Mouse (Mus musculus) layer of hippocampus, postnatal 14 days (tissue): ENCODE measurements around the gene Olfr1134. TPM values are rescaled to one million over a fixed set of nuclear protein-coding genes. Genes with fewer than 3 reads are reported as not detected.
"Not testable (repeated sequence)": the region's sequence is repeated elsewhere in the genome, so short reads cannot be mapped to it uniquely, and the experiment has no call there.

ENCODE experiments used
- DNase-seq, 2 experiments: peaks; one replicate each; pipeline ENCODE4 v3.0.0; 2021 to 2022; ENCODE audit warnings: low spot score in 2 of 2, mixed read lengths in 1 of 2
- long read RNA-seq, 2 experiments: library from polyadenylated mRNA; stranded (forward); transcript quantifications; one replicate each; pipeline ENCODE4 v2.0.0; 2021
- total RNA-seq, 2 experiments: library from RNA; stranded (reverse); gene quantifications; 2 replicates each; pipeline ENCODE4 v1.2.3; 2021

Olfr1134 gene
- not detected for total RNA-seq
- long read RNA-seq, experiment 1 = 0 reads
- long read RNA-seq, experiment 2 = 0 reads

DNA sequence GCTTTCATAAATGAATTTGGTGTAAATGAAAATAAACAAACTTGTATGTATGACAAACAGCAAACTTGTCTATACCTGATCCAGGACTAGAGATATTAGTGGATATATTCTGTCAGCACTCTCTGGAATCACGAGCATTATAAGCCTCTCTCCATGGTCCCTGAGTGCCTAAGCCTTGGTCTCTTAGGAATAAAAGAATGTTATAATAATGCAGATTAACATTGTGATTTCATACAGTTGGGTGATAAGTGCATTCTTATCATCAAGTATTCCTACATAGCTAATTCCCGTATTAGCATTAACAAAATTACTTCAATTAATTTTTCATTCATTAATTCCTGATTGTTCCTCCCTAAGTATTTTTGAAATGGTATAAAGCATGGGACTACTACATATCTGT, at the start of gene Olfr1134:
TSS of gene Olfr1134 (minus strand) at position 101 of the 400 bp plus-strand sequence.
- no peak for DNase-seq

DNA sequence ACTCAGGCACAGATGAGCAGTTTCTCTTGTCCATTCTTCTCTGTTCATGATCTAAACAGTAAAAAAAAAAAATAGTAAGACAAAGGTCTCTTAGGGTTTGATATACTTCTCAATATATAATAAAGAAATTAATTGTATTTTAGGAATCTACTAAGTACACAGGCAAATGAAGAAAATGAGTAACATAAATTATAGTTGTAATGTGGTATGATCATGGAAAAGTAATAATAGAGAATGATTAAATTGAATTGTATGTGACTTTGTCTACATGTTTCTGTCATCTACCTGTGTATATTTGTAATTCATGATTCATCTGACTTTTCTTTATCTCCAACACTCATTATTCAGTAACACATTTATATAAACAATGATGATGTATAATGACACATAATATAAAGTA, 35.6 kb upstream of the Olfr1134 start, which contains the start of gene Olfr1136:
TSS of gene Olfr1136 (minus strand) at position 101 of the 400 bp plus-strand sequence.
- DNase-seq = no peak

- DNase-seq = no peak
These were observed 15.3 kb upstream of the Olfr1134 start, which contains the start of gene Olfr1135 for GRCm38 (mm10) chr2:87673564-87673963. Gene Olfr1135 (minus strand): TSS chr2:87673664.

- DNase-seq = no peak
These were observed 11.0 kb downstream of the Olfr1134 start, which contains the start of gene Olfr1133 for GRCm38 (mm10) chr2:87647274-87647673. Gene Olfr1133 (minus strand): TSS chr2:87647374.

DNA sequence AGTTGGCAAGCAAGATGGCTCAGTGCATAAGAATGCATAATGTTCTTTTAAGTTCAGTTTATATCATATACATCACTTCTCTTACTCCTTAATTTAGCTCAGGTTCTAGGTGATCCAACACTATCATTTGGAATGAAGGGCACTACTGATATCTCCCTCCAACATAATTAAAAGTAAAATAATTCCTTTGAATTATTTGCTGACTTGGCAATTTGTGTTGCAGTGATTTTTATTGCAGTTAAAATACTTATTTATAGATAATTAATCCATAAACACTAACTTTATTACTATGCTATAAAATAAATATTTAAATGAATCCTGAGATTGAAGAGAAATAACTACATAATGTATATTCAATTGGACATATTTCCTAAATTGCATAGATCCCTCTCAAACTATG, 15.8 kb downstream of the Olfr1134 start:
- no peak for DNase-seq

DNA sequence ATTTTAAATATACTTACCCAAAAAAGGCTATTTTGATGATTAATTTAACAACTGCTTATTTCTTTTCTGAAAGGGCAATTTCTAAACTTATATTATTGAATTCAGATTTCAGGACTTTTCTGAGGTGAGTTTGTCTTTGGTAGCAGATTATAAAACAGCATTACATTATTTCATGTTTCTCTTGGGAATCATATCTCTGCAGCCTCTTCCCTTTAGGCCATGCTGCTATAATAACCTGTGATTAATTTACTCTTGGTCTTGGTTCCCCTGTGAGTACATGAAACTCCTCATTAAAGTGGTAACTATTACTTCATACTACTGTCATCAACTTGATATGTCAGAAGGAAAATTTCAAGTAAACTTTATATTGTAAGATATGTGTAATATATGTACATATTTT, 20.8 kb downstream of the Olfr1134 start, which contains the start of gene Olfr1132:
TSS of gene Olfr1132 (minus strand) at position 101 of the 400 bp plus-strand sequence.
- DNase-seq = no peak

- DNase-seq = no peak
These were observed 31.5 kb downstream of the Olfr1134 start, which contains the start of gene Olfr1131 for GRCm38 (mm10) chr2:87626804-87627203. Gene Olfr1131 (plus strand): TSS chr2:87627104.

- DNase-seq = not testable (repeated sequence)
These were observed 52.3 kb downstream of the Olfr1134 start, which contains the start of gene Olfr1130 for GRCm38 (mm10) chr2:87605912-87606311. Gene Olfr1130 (plus strand): TSS chr2:87606212.

Other genes starting within 250 kb of the Olfr1134 start
- not detected for gene Olfr1123, start 241.8 kb downstream of the Olfr1134 start, total RNA-seq
- not detected for gene Olfr1124, start 228.2 kb downstream of the Olfr1134 start, total RNA-seq
- not detected for gene Olfr1126, start 204.5 kb downstream of the Olfr1134 start, total RNA-seq
- gene Pramel7, start 161.4 kb downstream of the Olfr1134 start, total RNA-seq = not detected
- not detected for gene Pramel6, start 151.9 kb downstream of the Olfr1134 start, total RNA-seq
- gene Olfr153, start 126.7 kb downstream of the Olfr1134 start, total RNA-seq = not detected
- not detected for gene Olfr1128, start 112.9 kb downstream of the Olfr1134 start, total RNA-seq
- gene Olfr1129, start 84.6 kb downstream of the Olfr1134 start, total RNA-seq = not detected
- not detected for gene Olfr1130, start 52.2 kb downstream of the Olfr1134 start, total RNA-seq
- gene Olfr1131, start 31.4 kb downstream of the Olfr1134 start, total RNA-seq = not detected
- not detected for gene Olfr1132, start 20.9 kb downstream of the Olfr1134 start, total RNA-seq
- gene Olfr1133, start 11.1 kb downstream of the Olfr1134 start, total RNA-seq = not detected
- gene Olfr1135, start 15.2 kb upstream of the Olfr1134 start, total RNA-seq = not detected
- gene Olfr1136, start 35.5 kb upstream of the Olfr1134 start, total RNA-seq = not detected
- not detected for gene Olfr1137, start 54.7 kb upstream of the Olfr1134 start, total RNA-seq
- not detected for gene Olfr1138, start 81.5 kb upstream of the Olfr1134 start, total RNA-seq
- not detected for gene Olfr1140, start 85.3 kb upstream of the Olfr1134 start, total RNA-seq
- gene Olfr1141, start 95.5 kb upstream of the Olfr1134 start, total RNA-seq = not detected
- not detected for gene Olfr152, start 121.0 kb upstream of the Olfr1134 start, total RNA-seq
- gene Olfr1143, start 142.1 kb upstream of the Olfr1134 start, total RNA-seq = not detected
- not detected for gene Olfr1145, start 151.4 kb upstream of the Olfr1134 start, total RNA-seq
- gene Olfr1148, start 172.1 kb upstream of the Olfr1134 start, total RNA-seq = not detected
- not detected for gene Olfr1150-ps1, start 185.5 kb upstream of the Olfr1134 start, total RNA-seq
- not detected for gene Olfr1151, start 197.4 kb upstream of the Olfr1134 start, total RNA-seq
- not detected for gene Olfr1152, start 208.0 kb upstream of the Olfr1134 start, total RNA-seq
- gene Olfr1153, start 236.5 kb upstream of the Olfr1134 start, total RNA-seq = not detected
- not detected for gene Olfr1154, start 246.7 kb upstream of the Olfr1134 start, total RNA-seq